Mouse (Mus musculus): ENCODE results near the gene Serpinb1a. TPM values are rescaled to one million over a fixed set of nuclear protein-coding genes. Genes with fewer than 3 reads are reported as not detected.

The Serpinb1a gene
- polyA plus RNA-seq, 1 experiment from 2014 or later = 9.3 TPM

- Histone ChIP-seq H3K27ac (ENCODE audit: low read length) (no peak overlapping the region), H3K36me3 (ENCODE audit: control insufficient read depth, insufficient read depth, low read length) (peaks cover 18% of the 10 kb centered on the region), H3K9me3 (ENCODE audit: control insufficient read depth, low read length) (no peaks in the 10 kb centered on the region), H3K4me3 (ENCODE audit: low read length) (no peak overlapping the region), H3K4me2 (ENCODE audit: low read depth, low read length) (no peak overlapping the region), H3K4me1 (replicated peaks; ENCODE audit: control insufficient read depth, insufficient read depth, low read length) (peaks cover 14% of the 10 kb centered on the region), H3K27me3 (ENCODE audit: control insufficient read depth, insufficient read depth, low read depth, low read length) (no peaks in the 10 kb centered on the region), H3K9ac (ENCODE audit: low read length) (no peak overlapping the region)
- WGBS = 83% methylated on average over 3 of the region's 3 CpGs
- no peak for ATAC-seq (ENCODE audit: low read depth)
Measured at GRCm38 (mm10) chr13:32807624-32808023, 43.4 kb downstream of the Serpinb1a start.

GRCm38 (mm10) chr13:32806820-32807219, 44.2 kb downstream of the Serpinb1a start:
- 86% methylated on average over 7 of the region's 7 CpGs for WGBS
- H3K27me3 ChIP-seq (ENCODE audit: control insufficient read depth, insufficient read depth, low read depth, low read length) = no peaks in the 10 kb centered on the region
- H3K4me1 ChIP-seq (replicated peaks; ENCODE audit: control insufficient read depth, insufficient read depth, low read length) = peaks cover 14% of the 10 kb centered on the region
- no peaks in the 10 kb centered on the region for H3K9me3 ChIP-seq (ENCODE audit: control insufficient read depth, low read length)
- no peak for ATAC-seq (ENCODE audit: low read depth)
- H3K9ac ChIP-seq (ENCODE audit: low read length) = no peak overlapping the region
- H3K27ac ChIP-seq (ENCODE audit: low read length) = no peak overlapping the region
- no peak overlapping the region for H3K4me2 ChIP-seq (ENCODE audit: low read depth, low read length)
- H3K4me3 ChIP-seq (ENCODE audit: low read length) = no peak overlapping the region
- H3K36me3 ChIP-seq (ENCODE audit: control insufficient read depth, insufficient read depth, low read length) = peaks cover 17% of the 10 kb centered on the region

- no peaks in the 10 kb centered on the region for H3K9me3 ChIP-seq (ENCODE audit: control insufficient read depth, low read length)
- no peak overlapping the region; the same call in 1 of the 2 replicates for H3K9ac ChIP-seq (ENCODE audit: low read length)
- peak overlapping the region; percentile 73 for H3K4me3 ChIP-seq (ENCODE audit: low read length)
- H3K36me3 ChIP-seq (ENCODE audit: control insufficient read depth, insufficient read depth, low read length) = peaks cover 17% of the 10 kb centered on the region
- H3K27ac ChIP-seq (ENCODE audit: low read length) = no peak overlapping the region
- no peaks in the 10 kb centered on the region for H3K27me3 ChIP-seq (ENCODE audit: control insufficient read depth, insufficient read depth, low read depth, low read length)
- peak overlapping the region; percentile 92 for H3K4me2 ChIP-seq (ENCODE audit: low read depth, low read length)
- WGBS = 72% methylated on average over 4 of the region's 4 CpGs
- no peak for ATAC-seq (ENCODE audit: low read depth)
- H3K4me1 ChIP-seq (replicated peaks; ENCODE audit: control insufficient read depth, insufficient read depth, low read length) = peaks cover 22% of the 10 kb centered on the region
Measured at GRCm38 (mm10) chr13:32803701-32804345, 47.2 kb downstream of the Serpinb1a start.

GRCm38 (mm10) chr13:32802259-32803081, 48.5 kb downstream of the Serpinb1a start, which contains the start of gene D930007J09Rik:
TSS of gene D930007J09Rik (minus strand) at chr13:32802849.
- ATAC-seq (ENCODE audit: low read depth) = peak; percentile 32
- no peaks in the 10 kb centered on the region for H3K27me3 ChIP-seq (ENCODE audit: control insufficient read depth, insufficient read depth, low read depth, low read length)
- peak within 1 kb of the TSS; percentile 65 for H3K27ac ChIP-seq (ENCODE audit: low read length)
- H3K9ac ChIP-seq (ENCODE audit: low read length) = peak within 1 kb of the TSS; percentile 82
- peaks cover 22% of the 10 kb centered on the region for H3K4me1 ChIP-seq (replicated peaks; ENCODE audit: control insufficient read depth, insufficient read depth, low read length)
- under 1% methylated on average over 91 of the region's 95 CpGs for WGBS
- no peaks in the 10 kb centered on the region for H3K9me3 ChIP-seq (ENCODE audit: control insufficient read depth, low read length)
- peak within 1 kb of the TSS; percentile 92 for H3K4me2 ChIP-seq (ENCODE audit: low read depth, low read length)
- H3K36me3 ChIP-seq (ENCODE audit: control insufficient read depth, insufficient read depth, low read length) = peaks cover 12% of the 10 kb centered on the region
- H3K4me3 ChIP-seq (ENCODE audit: low read length) = peak within 1 kb of the TSS; percentile 73

GRCm38 (mm10) chr13:32801693-32802221, 49.2 kb downstream of the Serpinb1a start, which contains the start of gene Wrnip1:
TSS of gene Wrnip1 (plus strand) at chr13:32802038.
- WGBS = under 1% methylated on average over 51 of the region's 51 CpGs

GRCm38 (mm10) chr13:32800859-32801258, 50.1 kb downstream of the Serpinb1a start:
- Histone ChIP-seq H3K9ac (ENCODE audit: low read length) (peak overlapping the region; percentile 68; the same call in 1 of the 2 replicates), H3K4me3 (ENCODE audit: low read length) (no peak overlapping the region; the same call in 1 of the 2 replicates)
- ATAC-seq (ENCODE audit: low read depth) = no peak

More at GRCm38 (mm10) chr13:32801693-32802221, 49.2 kb downstream of the Serpinb1a start, which contains the start of gene Wrnip1:
- Histone ChIP-seq H3K36me3 (ENCODE audit: control insufficient read depth, insufficient read depth, low read length) (peaks cover 7% of the 10 kb centered on the region), H3K9ac (ENCODE audit: low read length) (peak within 1 kb of the TSS; percentile 82), H3K4me2 (ENCODE audit: low read depth, low read length) (peak within 1 kb of the TSS; percentile 92), H3K27ac (ENCODE audit: low read length) (peak within 1 kb of the TSS; percentile 65), H3K4me3 (ENCODE audit: low read length) (peak within 1 kb of the TSS; percentile 73), H3K27me3 (ENCODE audit: control insufficient read depth, insufficient read depth, low read depth, low read length) (no peaks in the 10 kb centered on the region), H3K9me3 (ENCODE audit: control insufficient read depth, low read length) (no peaks in the 10 kb centered on the region), H3K4me1 (replicated peaks; ENCODE audit: control insufficient read depth, insufficient read depth, low read length) (peaks cover 22% of the 10 kb centered on the region)
- peak; percentile 97 for ATAC-seq (ENCODE audit: low read depth)

GRCm38 (mm10) chr13:32799131-32799530, 51.9 kb downstream of the Serpinb1a start:
- Histone ChIP-seq H3K36me3 (ENCODE audit: control insufficient read depth, insufficient read depth, low read length) (no peaks in the 10 kb centered on the region), H3K27me3 (ENCODE audit: control insufficient read depth, insufficient read depth, low read depth, low read length) (no peaks in the 10 kb centered on the region), H3K4me1 (replicated peaks; ENCODE audit: control insufficient read depth, insufficient read depth, low read length) (peaks cover 20% of the 10 kb centered on the region), H3K4me2 (ENCODE audit: low read depth, low read length) (no peak overlapping the region), H3K4me3 (ENCODE audit: low read length) (no peak overlapping the region), H3K9me3 (ENCODE audit: control insufficient read depth, low read length) (no peaks in the 10 kb centered on the region), H3K9ac (ENCODE audit: low read length) (no peak overlapping the region), H3K27ac (ENCODE audit: low read length) (no peak overlapping the region)
- WGBS = 55% methylated on average over 2 of the region's 2 CpGs
- no peak for ATAC-seq (ENCODE audit: low read depth)

More at GRCm38 (mm10) chr13:32800859-32801258, 50.1 kb downstream of the Serpinb1a start:
- Histone ChIP-seq H3K27ac (ENCODE audit: low read length) (no peak overlapping the region; the same call in 1 of the 2 replicates), H3K4me2 (ENCODE audit: low read depth, low read length) (peak overlapping the region; percentile 79), H3K36me3 (ENCODE audit: control insufficient read depth, insufficient read depth, low read length) (peaks cover 2% of the 10 kb centered on the region), H3K9me3 (ENCODE audit: control insufficient read depth, low read length) (no peaks in the 10 kb centered on the region), H3K27me3 (ENCODE audit: control insufficient read depth, insufficient read depth, low read depth, low read length) (no peaks in the 10 kb centered on the region), H3K4me1 (replicated peaks; ENCODE audit: control insufficient read depth, insufficient read depth, low read length) (peaks cover 22% of the 10 kb centered on the region)

- Histone ChIP-seq H3K9ac (ENCODE audit: low read length) (no peak overlapping the region), H3K36me3 (ENCODE audit: control insufficient read depth, insufficient read depth, low read length) (no peaks in the 10 kb centered on the region), H3K4me2 (ENCODE audit: low read depth, low read length) (no peak overlapping the region), H3K9me3 (ENCODE audit: control insufficient read depth, low read length) (no peaks in the 10 kb centered on the region), H3K4me3 (ENCODE audit: low read length) (no peak overlapping the region), H3K27ac (ENCODE audit: low read length) (no peak overlapping the region), H3K27me3 (ENCODE audit: control insufficient read depth, insufficient read depth, low read depth, low read length) (no peaks in the 10 kb centered on the region), H3K4me1 (replicated peaks; ENCODE audit: control insufficient read depth, insufficient read depth, low read length) (peaks cover 8% of the 10 kb centered on the region)
- ATAC-seq (ENCODE audit: low read depth) = no peak
- WGBS = 93% methylated on average over 1 of the region's 1 CpGs
Measured at GRCm38 (mm10) chr13:32797085-32797484, 53.9 kb downstream of the Serpinb1a start.

GRCm38 (mm10) chr13:32795166-32795565, 55.8 kb downstream of the Serpinb1a start:
- H3K27ac ChIP-seq (ENCODE audit: low read length) = no peak overlapping the region
- WGBS = 83% methylated on average over 5 of the region's 5 CpGs
- H3K4me3 ChIP-seq (ENCODE audit: low read length) = no peak overlapping the region
- no peaks in the 10 kb centered on the region for H3K9me3 ChIP-seq (ENCODE audit: control insufficient read depth, low read length)
- H3K27me3 ChIP-seq (ENCODE audit: control insufficient read depth, insufficient read depth, low read depth, low read length) = no peaks in the 10 kb centered on the region
- H3K9ac ChIP-seq (ENCODE audit: low read length) = no peak overlapping the region
- no peaks in the 10 kb centered on the region for H3K4me1 ChIP-seq (replicated peaks; ENCODE audit: control insufficient read depth, insufficient read depth, low read length)
- no peak overlapping the region for H3K4me2 ChIP-seq (ENCODE audit: low read depth, low read length)
- no peak for ATAC-seq (ENCODE audit: low read depth)
- H3K36me3 ChIP-seq (ENCODE audit: control insufficient read depth, insufficient read depth, low read length) = no peaks in the 10 kb centered on the region

Data from lung, embryonic 16.5 days (tissue).